Mouse (Mus musculus) MEL (cell line): Measurements from ENCODE around the gene Sp6. TPM values are rescaled to one million over a fixed set of nuclear protein-coding genes. Genes with fewer than 3 reads are reported as not detected.

Experiments
- DNase-seq: peaks from one replicate; pipeline ENCODE4 v3.0.0; 2011; ENCODE audit warnings: low read depth, low spot score
- H3K27ac ChIP-seq: 2 replicates; pipeline ENCODE4 v1.5.1; 2012; ENCODE audit warnings: low read depth, mild to moderate bottlenecking, control low read depth, low read length, moderate library complexity; ENCODE audit not compliant: control insufficient read depth
- H3K27me3 ChIP-seq, 2 experiments: fragments of 150-350 bp in 1 of 2; sonication (generic) in 1 of 2; 2 replicates each; pipeline ENCODE4 v1.6.1; 2012; ENCODE audit warnings: low read length in 2 of 2, mild to moderate bottlenecking in 2 of 2, improper control_type of control experiment in 1 of 2, moderate library complexity in 1 of 2; ENCODE audit not compliant: insufficient read depth in 2 of 2, control insufficient read depth in 1 of 2
- H3K36me3 ChIP-seq, 2 experiments: 2 replicates each; pipeline ENCODE4 v1.6.1; 2012 to 2014; ENCODE audit warnings: low read length in 2 of 2, improper control_type of control experiment in 1 of 2, inconsistent platforms in 1 of 2, mild to moderate bottlenecking in 1 of 2; ENCODE audit not compliant: insufficient read depth in 2 of 2, control insufficient read depth in 1 of 2
- H3K4me1 ChIP-seq, 2 experiments: fragments of 150-350 bp in 1 of 2; sonication (generic) in 1 of 2; 2 replicates each; pipeline ENCODE4 v1.6.1; 2012; ENCODE audit warnings: low read length in 2 of 2, improper control_type of control experiment in 1 of 2, mild to moderate bottlenecking in 1 of 2; ENCODE audit not compliant: insufficient read depth in 2 of 2, control insufficient read depth in 1 of 2
- H3K4me3 ChIP-seq, 2 experiments: fragments of 150-350 bp in 1 of 2; sonication (generic) in 1 of 2; 2 replicates each; pipeline ENCODE4 v1.5.1; 2012; ENCODE audit warnings: low read depth in 2 of 2, low read length in 2 of 2, mild to moderate bottlenecking in 2 of 2, moderate library complexity in 2 of 2, control low read depth in 1 of 2, improper control_type of control experiment in 1 of 2; ENCODE audit not compliant: control insufficient read depth in 1 of 2, insufficient read depth in 1 of 2
- H3K79me2 ChIP-seq: 2 replicates; pipeline ENCODE4 v1.6.1; 2012; ENCODE audit warnings: mild to moderate bottlenecking, low read length, moderate library complexity; ENCODE audit not compliant: control insufficient read depth, poor library complexity, insufficient read depth
- H3K9ac ChIP-seq: 2 replicates; pipeline ENCODE4 v1.6.1; 2012; ENCODE audit warnings: low read depth, mild to moderate bottlenecking, control low read depth, low read length, moderate library complexity; ENCODE audit not compliant: control insufficient read depth, poor library complexity, severe bottlenecking
- H3K9me3 ChIP-seq: fragments of 150-350 bp; sonication (generic); replicated peaks from 2 replicates; pipeline ENCODE4 v1.6.1; 2012; ENCODE audit warnings: mild to moderate bottlenecking, low read length, improper control_type of control experiment, moderate library complexity; ENCODE audit not compliant: insufficient read depth
- BHLHE40 ChIP-seq: IDR thresholded peaks from 2 replicates; pipeline ENCODE4 v1.6.1; 2012; ENCODE audit warnings: low read depth, mild to moderate bottlenecking, inconsistent platforms, low read length, improper control_type of control experiment, borderline replicate concordance
- CHD1 ChIP-seq: IDR thresholded peaks from 2 replicates; pipeline ENCODE4 v1.6.1; 2012; ENCODE audit warnings: low read depth, mild to moderate bottlenecking, inconsistent platforms, low read length, improper control_type of control experiment
- CHD2 ChIP-seq: IDR thresholded peaks from 2 replicates; pipeline ENCODE4 v1.6.1; 2011; ENCODE audit warnings: low read length, improper control_type of control experiment
- CTCF ChIP-seq, 3 experiments: IDR thresholded peaks in 2 of 3; conservative IDR thresholded peaks in 1 of 3; 2 replicates each; pipeline ENCODE4 v1.5.1; 2011 to 2012; ENCODE audit warnings: low read length in 3 of 3, low read depth in 2 of 3, mild to moderate bottlenecking in 2 of 3, improper control_type of control experiment in 1 of 3, inconsistent platforms in 1 of 3, mixed read lengths in 1 of 3, moderate library complexity in 1 of 3; ENCODE audit not compliant: control insufficient read depth in 1 of 3, insufficient read depth in 1 of 3, poor library complexity in 1 of 3, severe bottlenecking in 1 of 3
- E2F4 ChIP-seq: IDR thresholded peaks from 2 replicates; pipeline ENCODE4 v1.6.1; 2011; ENCODE audit warnings: low read depth, low read length, improper control_type of control experiment, borderline replicate concordance
- ELF1 ChIP-seq: IDR thresholded peaks from 2 replicates; pipeline ENCODE4 v1.6.1; 2014; ENCODE audit warnings: low read depth, mild to moderate bottlenecking, inconsistent platforms, low read length, improper control_type of control experiment, moderate library complexity
- EP300 ChIP-seq, 2 experiments: IDR thresholded peaks; 2 replicates each; pipeline ENCODE4 v1.6.1; 2011; ENCODE audit warnings: improper control_type of control experiment in 2 of 2, low read length in 2 of 2, low read depth in 1 of 2, mild to moderate bottlenecking in 1 of 2
- ETS1 ChIP-seq: IDR thresholded peaks from 2 replicates; pipeline ENCODE4 v1.6.1; 2012; ENCODE audit warnings: low read depth, mild to moderate bottlenecking, inconsistent platforms, low read length, improper control_type of control experiment, moderate library complexity
- GABPA ChIP-seq: IDR thresholded peaks from 2 replicates; pipeline ENCODE4 v1.6.1; 2012; ENCODE audit warnings: low read depth, mild to moderate bottlenecking, inconsistent platforms, low read length, improper control_type of control experiment, moderate library complexity
- GATA1 ChIP-seq: IDR thresholded peaks from 2 replicates; pipeline ENCODE4 v1.6.1; 2011; ENCODE audit warnings: low read depth, low read length, improper control_type of control experiment
- HCFC1 ChIP-seq: IDR thresholded peaks from 2 replicates; pipeline ENCODE4 v1.6.1; 2012; ENCODE audit warnings: low read depth, mild to moderate bottlenecking, inconsistent platforms, low read length, improper control_type of control experiment, moderate library complexity
- JUND ChIP-seq: IDR thresholded peaks from 2 replicates; pipeline ENCODE4 v1.6.1; 2011; ENCODE audit warnings: low read depth, mild to moderate bottlenecking, improper control_type of control experiment, low read length
- MAFK ChIP-seq: IDR thresholded peaks from 2 replicates; pipeline ENCODE4 v1.6.1; 2011; ENCODE audit warnings: low read depth, mild to moderate bottlenecking, low read length, improper control_type of control experiment, borderline replicate concordance
- MAX ChIP-seq: IDR thresholded peaks from 2 replicates; pipeline ENCODE4 v1.6.1; 2011; ENCODE audit warnings: low read length, improper control_type of control experiment
- MAZ ChIP-seq: IDR thresholded peaks from 2 replicates; pipeline ENCODE4 v1.6.1; 2012; ENCODE audit warnings: low read depth, mild to moderate bottlenecking, inconsistent platforms, low read length, improper control_type of control experiment
- MXI1 ChIP-seq: IDR thresholded peaks from 2 replicates; pipeline ENCODE4 v1.6.1; 2011; ENCODE audit warnings: mild to moderate bottlenecking, low read depth, low read length, improper control_type of control experiment
- MYC ChIP-seq: IDR thresholded peaks from 2 replicates; pipeline ENCODE4 v1.6.1; 2011; ENCODE audit warnings: low read depth, mild to moderate bottlenecking, low read length, improper control_type of control experiment, moderate library complexity
- NELFE ChIP-seq: IDR thresholded peaks from 2 replicates; pipeline ENCODE4 v1.6.1; 2011; ENCODE audit warnings: low read depth, low read length, improper control_type of control experiment
- NRF1 ChIP-seq: IDR thresholded peaks from 2 replicates; pipeline ENCODE4 v1.6.1; 2014; ENCODE audit warnings: low read depth, mild to moderate bottlenecking, inconsistent platforms, low read length, improper control_type of control experiment, moderate library complexity; ENCODE audit not compliant: poor library complexity, insufficient read depth, severe bottlenecking
- POLR2A ChIP-seq, 2 experiments: IDR thresholded peaks; 2 replicates each; pipeline ENCODE4 v1.6.1; 2011 to 2012; ENCODE audit warnings: low read length in 2 of 2, mild to moderate bottlenecking in 2 of 2, control low read depth in 1 of 2, improper control_type of control experiment in 1 of 2, low read depth in 1 of 2, moderate library complexity in 1 of 2; ENCODE audit not compliant: control insufficient read depth in 1 of 2, insufficient read depth in 1 of 2, poor library complexity in 1 of 2
- POLR2AphosphoS2 ChIP-seq: IDR thresholded peaks from 2 replicates; pipeline ENCODE4 v1.6.1; 2011; ENCODE audit warnings: low read length, improper control_type of control experiment
- POLR2AphosphoS5 ChIP-seq: IDR thresholded peaks from 2 replicates; pipeline ENCODE4 v1.6.1; 2012; ENCODE audit warnings: low read depth, borderline replicate concordance, mild to moderate bottlenecking, inconsistent platforms, low read length, moderate library complexity, mixed read lengths
- RAD21 ChIP-seq: IDR thresholded peaks from 2 replicates; pipeline ENCODE4 v1.6.1; 2011; ENCODE audit warnings: mild to moderate bottlenecking, low read depth, low read length, improper control_type of control experiment
- RCOR1 ChIP-seq: IDR thresholded peaks from 2 replicates; pipeline ENCODE4 v1.6.1; 2012; ENCODE audit warnings: low read depth, mild to moderate bottlenecking, inconsistent platforms, low read length, improper control_type of control experiment
- SIN3A ChIP-seq: IDR thresholded peaks from 2 replicates; pipeline ENCODE4 v1.6.1; 2012; ENCODE audit warnings: low read length, improper control_type of control experiment, inconsistent platforms
- SMC3 ChIP-seq: IDR thresholded peaks from 2 replicates; pipeline ENCODE4 v1.6.1; 2011; ENCODE audit warnings: low read depth, low read length, improper control_type of control experiment
- TAL1 ChIP-seq: IDR thresholded peaks from 2 replicates; pipeline ENCODE4 v1.6.1; 2012; ENCODE audit warnings: mild to moderate bottlenecking, inconsistent platforms, low read length, moderate library complexity, mixed read lengths
- TBP ChIP-seq: IDR thresholded peaks from 2 replicates; pipeline ENCODE4 v1.8.0; 2011; ENCODE audit warnings: low read depth, low read length, improper control_type of control experiment
- TCF12 ChIP-seq: IDR thresholded peaks from 2 replicates; pipeline ENCODE4 v1.6.1; 2014; ENCODE audit warnings: low read depth, mild to moderate bottlenecking, inconsistent platforms, low read length, improper control_type of control experiment, moderate library complexity
- UBTF ChIP-seq: IDR thresholded peaks from 2 replicates; pipeline ENCODE4 v1.6.1; 2012; ENCODE audit warnings: low read depth, mild to moderate bottlenecking, inconsistent platforms, low read length, improper control_type of control experiment, moderate library complexity, borderline replicate concordance; ENCODE audit not compliant: insufficient read depth
- USF1 ChIP-seq: IDR thresholded peaks from 2 replicates; pipeline ENCODE4 v1.6.1; 2014; ENCODE audit warnings: low read depth, mild to moderate bottlenecking, inconsistent platforms, low read length, improper control_type of control experiment, moderate library complexity
- USF2 ChIP-seq, 2 experiments: IDR thresholded peaks; 2 replicates each; pipeline ENCODE4 v1.6.1; 2011 to 2012; ENCODE audit warnings: improper control_type of control experiment in 2 of 2, low read length in 2 of 2, borderline replicate concordance in 1 of 2, inconsistent platforms in 1 of 2, low read depth in 1 of 2, mild to moderate bottlenecking in 1 of 2; ENCODE audit not compliant: insufficient read depth in 1 of 2
- ZC3H11A ChIP-seq: IDR thresholded peaks from 2 replicates; pipeline ENCODE4 v1.6.1; 2012; ENCODE audit warnings: low read depth, mild to moderate bottlenecking, inconsistent platforms, low read length, improper control_type of control experiment
- ZKSCAN1 ChIP-seq: IDR thresholded peaks from 2 replicates; pipeline ENCODE4 v1.6.1; 2012; ENCODE audit warnings: low read depth, mild to moderate bottlenecking, inconsistent platforms, low read length, improper control_type of control experiment, moderate library complexity
- ZMIZ1 ChIP-seq: IDR thresholded peaks from 2 replicates; pipeline ENCODE4 v1.6.1; 2012; ENCODE audit warnings: low read depth, mild to moderate bottlenecking, inconsistent platforms, low read length, improper control_type of control experiment, moderate library complexity
- ZNF384 ChIP-seq: IDR thresholded peaks from 2 replicates; pipeline ENCODE4 v1.6.1; 2012; ENCODE audit warnings: low read depth, mild to moderate bottlenecking, inconsistent platforms, low read length, improper control_type of control experiment
- polyA plus RNA-seq, 2 experiments: library from polyadenylated mRNA; stranded (reverse) in 1 of 2; unstranded in 1 of 2; fragments of >175 nt in 1 of 2; fragments of >200 nt in 1 of 2; gene quantifications; 2 replicates each; pipeline versions ENCODE4 v1.2.1 to v1.2.4; 2012; ENCODE audit warnings: low replicate concordance in 2 of 2, low read depth in 1 of 2; ENCODE audit not compliant: insufficient read length in 2 of 2, insufficient read depth in 1 of 2, missing spikeins in 1 of 2
- total RNA-seq: library from RNA; depleted of rRNA; stranded (reverse); fragments of 300-350 nt; gene quantifications from 2 replicates; pipeline ENCODE4 v1.2.3, GENCODE M21; 2012

Sp6 gene
- total and polyA plus RNA-seq, 3 experiments, result 0.04 TPM; not detected in 2

DNA sequence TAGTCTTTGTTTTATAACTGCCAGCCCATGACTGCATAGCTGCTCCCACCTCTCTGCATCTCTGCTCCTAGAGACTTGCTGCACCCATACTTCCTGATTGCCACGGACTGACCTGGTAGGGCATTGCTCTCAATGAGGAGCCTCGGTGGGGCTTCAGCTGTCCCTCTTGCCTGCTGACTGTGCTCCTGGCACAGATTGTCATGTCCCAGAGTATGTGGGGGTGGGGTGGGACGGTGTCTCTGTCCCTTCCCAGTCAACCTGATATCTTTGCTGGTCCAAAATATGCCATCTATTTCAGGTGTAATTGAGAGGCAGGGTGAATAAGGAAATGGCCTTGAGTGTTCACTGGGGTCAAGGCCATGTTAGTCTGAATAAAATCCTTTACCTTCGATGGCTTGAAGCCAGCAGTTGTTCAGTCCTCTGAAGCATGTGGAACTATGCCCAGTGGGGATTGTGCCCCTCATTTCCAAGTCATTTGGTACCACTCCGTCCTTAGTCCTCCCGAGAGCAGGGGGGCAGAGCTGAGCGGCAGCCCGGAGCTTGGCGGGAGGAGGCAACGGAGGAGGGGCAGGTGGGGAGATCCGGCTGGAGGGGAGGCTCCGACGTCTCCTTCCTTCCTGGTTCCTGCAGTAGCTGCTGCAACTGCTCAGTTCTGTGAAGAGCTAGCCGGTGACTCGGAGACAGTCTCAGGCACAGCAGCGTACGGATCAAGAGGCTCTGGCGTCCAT is 37.2 kb downstream of the Sp6 start, which contains the start of gene Osbpl7:
Gene Osbpl7 (plus strand): TSS at position 413 of the 728 bp plus-strand sequence.
- Histone ChIP-seq H3K4me3 (peak within 1 kb of the TSS; percentile 78 to 88), H3K9me3 (no peaks in the 10 kb centered on the region), H3K27me3 (no peaks in the 10 kb centered on the region), H3K9ac (peak within 1 kb of the TSS; percentile 83), H3K79me2 (peaks cover 10% of the 10 kb centered on the region), H3K4me1 (peaks cover 0 to 16% of the 10 kb centered on the region in 2 experiments; a peak in 2 of 4 replicates), H3K36me3 (no peaks in the 10 kb centered on the region), H3K27ac (peak within 1 kb of the TSS; percentile 54)
- peak; percentile 93 for DNase-seq
- TF ChIP-seq UBTF (0 out of 2 replicates have a peak, but pooled peaks have one; percentile 70), TBP (peak; percentile 86), CHD1 (no peak), GABPA (peak; percentile 77; the same call in 1 of the 2 replicates), MYC (peak; percentile 67; the same call in 1 of the 2 replicates), MAX (peak; percentile 25; the same call in 1 of the 2 replicates), TCF12 (peak; percentile 76), JUND (no peak), POLR2AphosphoS5 (no peak), ELF1 (peak; percentile 92), ETS1 (peak; percentile 52; the same call in 1 of the 2 replicates), USF2 (IDR thresholded peaks at IDR 0.05; ENCODE audit: borderline replicate concordance in 1 of 2, insufficient read depth in 1 of 2, low read depth in 1 of 2, low read length in 2 of 2) (no peak), HCFC1 (peak; percentile 90), SMC3 (no peak; the same call in 1 of the 2 replicates), RCOR1 (no peak), NELFE (peak; percentile 93), BHLHE40 (no peak), E2F4 (peak; percentile 78; the same call in 1 of the 2 replicates), POLR2AphosphoS2 (peak; percentile 79; the same call in 1 of the 2 replicates), ZC3H11A (no peak), MXI1 (peak; percentile 66), POLR2A (IDR thresholded peaks at IDR 0.05; ENCODE audit: control insufficient read depth in 1 of 2, insufficient read depth in 1 of 2, low read depth in 1 of 2, low read length in 2 of 2, poor library complexity in 1 of 2) (peak; percentile 79 to 94), CTCF (IDR thresholded peaks at IDR 0.05 in 2 of 3, conservative IDR thresholded peaks at IDR 0.05 in 1 of 3; ENCODE audit: control insufficient read depth in 1 of 3, insufficient read depth in 1 of 3, low read depth in 2 of 3, low read length in 3 of 3, poor library complexity in 1 of 3, severe bottlenecking in 1 of 3) (peak; percentile 37 to 88 (median 82)), SIN3A (peak; percentile 93), ZMIZ1 (peak; percentile 85), USF1 (no peak), GATA1 (no peak), TAL1 (no peak), EP300 (IDR thresholded peaks at IDR 0.05; ENCODE audit: low read depth in 1 of 2, low read length in 2 of 2) (no peak), RAD21 (no peak), ZNF384 (peak; percentile 74), MAZ (peak; percentile 100), MAFK (no peak), ZKSCAN1 (no peak), CHD2 (no peak), NRF1 (no peak)
